Mouse (Mus musculus): Measurements from ENCODE around the gene AU040320.

AU040320 gene

GRCm38 (mm10) chr4:126753268-126754230, at the start of gene AU040320, which contains the start of gene Ncdn:
TSS of gene AU040320 (plus strand) at chr4:126753544.
TSS of gene Ncdn (minus strand) at chr4:126753438.
- peak; percentile 100 for DNase-seq

GRCm38 (mm10) chr4:126706630-126707438, 46.5 kb upstream of the AU040320 start:
- DNase-seq: peak; percentile 85

- peak; percentile 55 for DNase-seq
Measured at GRCm38 (mm10) chr4:126707439-126707826, 45.9 kb upstream of the AU040320 start.

- no peak for DNase-seq
Measured at GRCm38 (mm10) chr4:126732111-126732510, 21.2 kb upstream of the AU040320 start.

GRCm38 (mm10) chr4:126732531-126733380, 20.6 kb upstream of the AU040320 start:
- DNase-seq: no peak

GRCm38 (mm10) chr4:126734001-126734603, 19.2 kb upstream of the AU040320 start:
- no peak for DNase-seq

GRCm38 (mm10) chr4:126734700-126735381, 18.5 kb upstream of the AU040320 start:
- no peak for DNase-seq

GRCm38 (mm10) chr4:126735382-126736000, 17.9 kb upstream of the AU040320 start:
- DNase-seq: no peak

- peak; percentile 93 for DNase-seq
Measured at GRCm38 (mm10) chr4:126736001-126736414, 17.3 kb upstream of the AU040320 start, which contains the start of gene Tfap2e. TSS of gene Tfap2e (minus strand) at chr4:126736240.

GRCm38 (mm10) chr4:126739966-126740676, 13.2 kb upstream of the AU040320 start:
- DNase-seq: no peak

- peak; percentile 94 for DNase-seq
Measured at GRCm38 (mm10) chr4:126741448-126741847, 11.9 kb upstream of the AU040320 start.

- peak; percentile 90 for DNase-seq
Measured at GRCm38 (mm10) chr4:126742976-126743375, 10.4 kb upstream of the AU040320 start.

GRCm38 (mm10) chr4:126743713-126744112, 9.6 kb upstream of the AU040320 start:
- DNase-seq: no peak

GRCm38 (mm10) chr4:126744831-126745230, 8.5 kb upstream of the AU040320 start:
- peak; percentile 87 for DNase-seq

- peak; percentile 92 for DNase-seq
Measured at GRCm38 (mm10) chr4:126745506-126746193, 7.7 kb upstream of the AU040320 start.

GRCm38 (mm10) chr4:126746194-126746840, 7.0 kb upstream of the AU040320 start:
- DNase-seq: no peak

- peak; percentile 88 for DNase-seq
Measured at GRCm38 (mm10) chr4:126748381-126748780, 5.0 kb upstream of the AU040320 start.

- no peak for DNase-seq
Measured at GRCm38 (mm10) chr4:126749553-126749952, 3.8 kb upstream of the AU040320 start.
